In genomic region chr5:92508853-92509252, GRCm38 (mm10) we compare ENCODE assay signal across 26 mouse cellular contexts. TPM values are rescaled to one million over a fixed set of nuclear protein-coding genes. Genes with fewer than 3 reads are reported as not detected.
DNase-seq lines count a peak whose midpoint lies in the region; TF ChIP-seq lines count a peak whose summit lies in the region.
"Had no signal": no experiment of that assay in that cellular context is flagged by ENCODE, and none has a peak within 500 bp of the region (broad histone marks: within the 10 kb centered on the region; RNA-seq: fewer than 3 reads in every experiment).

No protein-coding gene starts in this region.

- TF ChIP-seq RAD21 in MEL (IDR thresholded peaks at IDR 0.05; ENCODE audit: low read depth, low read length): no peak

- peak; percentile 2 for DNase-seq in lung, adult 2 months
- DNase-seq in lung, postnatal 25 days (ENCODE audit: low spot score): no peak
- peak; percentile 76 for DNase-seq in MEL (ENCODE audit: low read depth, low spot score)
- DNase-seq in splenic B cell, adult 2 months (ENCODE audit: low read depth, low spot score): peak; percentile 71
- DNase-seq in ovary, postnatal 36 days (ENCODE audit: low spot score): no peak
- no peak for DNase-seq in hindbrain, embryonic 10.5 days (ENCODE audit: low spot score)
- DNase-seq: adrenal gland, postnatal 14 days; cerebellum, adult 11-12 months; cerebellum, postnatal 14 days; embryo, embryonic 11 days; kidney, adult 8-10 months; kidney, postnatal 4 days had no signal

- no peaks in the 10 kb centered on the region for H3K27me3 ChIP-seq in MEL (ENCODE audit: control insufficient read depth in 1 of 2, insufficient read depth in 2 of 2, low read length in 2 of 2)
- H3K27me3 ChIP-seq in splenic B cell, adult 2 months (ENCODE audit: control insufficient read depth, insufficient read depth, low read length, poor library complexity, severe bottlenecking): no peaks in the 10 kb centered on the region
- H3K27me3 ChIP-seq in hindbrain, embryonic 10.5 days (ENCODE audit: insufficient read depth, poor library complexity, severe bottlenecking): no peaks in the 10 kb centered on the region
- H3K27me3 ChIP-seq: forebrain, embryonic 15.5 days; limb, embryonic 13.5 days; neural tube, embryonic 12.5 days had no signal

- 68% methylated on average over 5 of the region's 5 CpGs for WGBS in lung, adult 2 months
- WGBS in macrophage (ENCODE audit: missing documents): 3% methylated on average over 5 of the region's 5 CpGs
- 92% methylated on average over 5 of the region's 5 CpGs for WGBS in hindbrain, embryonic 10.5 days

- no peak overlapping the region for H3K4me3 ChIP-seq in lung, adult 2 months (replicated peaks; ENCODE audit: extremely low read depth, low read depth, low read length)
- H3K4me3 ChIP-seq in MEL (ENCODE audit: control insufficient read depth in 1 of 2, insufficient read depth in 1 of 2, low read depth in 2 of 2, low read length in 2 of 2): 0 out of 4 replicates have a peak overlapping the region, but pooled peaks of 1 of the 2 experiments have one; percentile 11
- no peak overlapping the region; the same call in 1 of the 2 replicates for H3K4me3 ChIP-seq in macrophage (ENCODE audit: inconsistent target)
- H3K4me3 ChIP-seq in hindbrain, embryonic 10.5 days: no peak overlapping the region
- H3K4me3 ChIP-seq: forebrain, embryonic 15.5 days; heart, embryonic 10.5 days; limb, embryonic 13.5 days; neural tube, embryonic 12.5 days had no signal

- 0 out of 2 replicates have a peak overlapping the region, but pooled peaks have one; percentile 24 for H3K27ac ChIP-seq in MEL (ENCODE audit: control insufficient read depth, low read depth, low read length)
- peak overlapping the region; percentile 69 for H3K27ac ChIP-seq in macrophage
- H3K27ac ChIP-seq in hindbrain, embryonic 10.5 days: no peak overlapping the region
- H3K27ac ChIP-seq: forebrain, embryonic 15.5 days; heart, embryonic 10.5 days; hindbrain, embryonic 14.5 days; limb, embryonic 13.5 days; liver, embryonic 14.5 days; neural tube, embryonic 12.5 days; stomach, postnatal 0 days had no signal

- TF ChIP-seq EP300 in MEL (IDR thresholded peaks at IDR 0.05; ENCODE audit: low read depth in 1 of 2, low read length in 2 of 2): peak; percentile 34 to 70; a peak in 2 of 4 replicates

- peak overlapping the region; percentile 26; the same call in 1 of the 2 replicates for H3K9ac ChIP-seq in MEL (ENCODE audit: control insufficient read depth, low read depth, low read length, poor library complexity, severe bottlenecking)
- H3K9ac ChIP-seq: forebrain, embryonic 15.5 days; hindbrain, embryonic 14.5 days; limb, embryonic 13.5 days; liver, embryonic 14.5 days; neural tube, embryonic 12.5 days had no signal

- no peak for TF ChIP-seq CTCF in lung, adult 2 months (IDR thresholded peaks at IDR 0.05; ENCODE audit: insufficient read depth, low read length)
- no peak for TF ChIP-seq CTCF in MEL (IDR thresholded peaks at IDR 0.05 in 2 of 3, conservative IDR thresholded peaks at IDR 0.05 in 1 of 3; ENCODE audit: control insufficient read depth in 1 of 3, insufficient read depth in 1 of 3, low read depth in 2 of 3, low read length in 3 of 3, poor library complexity in 1 of 3, severe bottlenecking in 1 of 3)

- peaks cover 10% of the 10 kb centered on the region for H3K79me2 ChIP-seq in MEL (ENCODE audit: control insufficient read depth, insufficient read depth, low read length, poor library complexity)
- H3K79me2 ChIP-seq in macrophage (ENCODE audit: inconsistent target): peaks cover 12% of the 10 kb centered on the region

- H3K4me1 ChIP-seq in lung, adult 2 months (ENCODE audit: control insufficient read depth, insufficient read depth, low read length): peaks cover 12% of the 10 kb centered on the region
- peaks cover 2 to 9% of the 10 kb centered on the region in 2 experiments for H3K4me1 ChIP-seq in MEL (ENCODE audit: control insufficient read depth in 1 of 2, insufficient read depth in 2 of 2, low read length in 2 of 2)
- peaks cover 19% of the 10 kb centered on the region for H3K4me1 ChIP-seq in hindbrain, embryonic 10.5 days (replicated peaks)

- no peaks in the 10 kb centered on the region for H3K9me3 ChIP-seq in MEL (replicated peaks; ENCODE audit: insufficient read depth, low read length)
- H3K9me3 ChIP-seq in hindbrain, embryonic 10.5 days: 0 out of 2 replicates have a peak, but pooled peaks cover 2% of the 10 kb centered on the region
- H3K9me3 ChIP-seq: forebrain, embryonic 15.5 days; heart, embryonic 10.5 days; limb, embryonic 13.5 days; neural tube, embryonic 12.5 days had no signal

- H3K36me3 ChIP-seq in MEL (ENCODE audit: control insufficient read depth in 1 of 2, insufficient read depth in 2 of 2, low read length in 2 of 2) (peaks cover 0 to 10% of the 10 kb centered on the region in 2 experiments; a peak in 2 of 4 replicates), macrophage (ENCODE audit: inconsistent target) (no peaks in the 10 kb centered on the region)
- no peaks in the 10 kb centered on the region for H3K36me3 ChIP-seq in splenic B cell, adult 2 months (ENCODE audit: control insufficient read depth, insufficient read depth, low read length, poor library complexity, severe bottlenecking)
- no peaks in the 10 kb centered on the region for H3K36me3 ChIP-seq in hindbrain, embryonic 10.5 days
- H3K36me3 ChIP-seq: forebrain, embryonic 15.5 days; heart, embryonic 10.5 days; limb, embryonic 13.5 days; neural tube, embryonic 12.5 days had no signal

- TF ChIP-seq POLR2A in lung, adult 2 months (IDR thresholded peaks at IDR 0.05; ENCODE audit: borderline replicate concordance, extremely low read depth, low read depth, low read length): no peak
- no peak for TF ChIP-seq POLR2A in MEL (IDR thresholded peaks at IDR 0.05; ENCODE audit: control insufficient read depth in 1 of 2, insufficient read depth in 1 of 2, low read depth in 1 of 2, low read length in 2 of 2, poor library complexity in 1 of 2)

TF ChIP-seq in MEL, 35 proteins besides CTCF, POLR2A, EP300 and RAD21 (continues in another document):
- no peak for TF ChIP-seq UBTF (IDR thresholded peaks at IDR 0.05; ENCODE audit: borderline replicate concordance, insufficient read depth, low read depth, low read length)
- no peak for TF ChIP-seq CHD1 (IDR thresholded peaks at IDR 0.05; ENCODE audit: low read depth, low read length)
- TF ChIP-seq SIN3A (IDR thresholded peaks at IDR 0.05; ENCODE audit: low read length): peak; percentile 96
- peak; percentile 85 for TF ChIP-seq MYC (IDR thresholded peaks at IDR 0.05; ENCODE audit: low read depth, low read length)
- no peak for TF ChIP-seq E2F4 (IDR thresholded peaks at IDR 0.05; ENCODE audit: borderline replicate concordance, low read depth, low read length)
- TF ChIP-seq ZC3H11A (IDR thresholded peaks at IDR 0.05; ENCODE audit: low read depth, low read length): no peak
- TF ChIP-seq MAZ (IDR thresholded peaks at IDR 0.05; ENCODE audit: low read depth, low read length): no peak
- TF ChIP-seq ELF1 (IDR thresholded peaks at IDR 0.05; ENCODE audit: low read depth, low read length): peak; percentile 52
- TF ChIP-seq NELFE (IDR thresholded peaks at IDR 0.05; ENCODE audit: low read depth, low read length): no peak
- TF ChIP-seq GATA1 (IDR thresholded peaks at IDR 0.05; ENCODE audit: low read depth, low read length): 0 out of 2 replicates have a peak, but pooled peaks have one; percentile 12
- TF ChIP-seq ZNF384 (IDR thresholded peaks at IDR 0.05; ENCODE audit: low read depth, low read length): peak; percentile 100
- TF ChIP-seq USF2 (IDR thresholded peaks at IDR 0.05; ENCODE audit: borderline replicate concordance in 1 of 2, insufficient read depth in 1 of 2, low read depth in 1 of 2, low read length in 2 of 2): no peak
- TF ChIP-seq JUND (IDR thresholded peaks at IDR 0.05; ENCODE audit: low read depth, low read length): peak; percentile 51; the same call in 1 of the 2 replicates
- TF ChIP-seq MEF2A (IDR thresholded peaks at IDR 0.05; ENCODE audit: extremely low read depth, insufficient replicate concordance, low read depth, low read length, poor library complexity, severe bottlenecking): no peak
- no peak for TF ChIP-seq ZMIZ1 (IDR thresholded peaks at IDR 0.05; ENCODE audit: low read depth, low read length)
- TF ChIP-seq MXI1 (IDR thresholded peaks at IDR 0.05; ENCODE audit: low read depth, low read length): peak; percentile 38; the same call in 1 of the 2 replicates
- peak; percentile 83 for TF ChIP-seq ZKSCAN1 (IDR thresholded peaks at IDR 0.05; ENCODE audit: low read depth, low read length)
- peak; percentile 70 for TF ChIP-seq RCOR1 (IDR thresholded peaks at IDR 0.05; ENCODE audit: low read depth, low read length)
- no peak for TF ChIP-seq KAT2A (conservative IDR thresholded peaks at IDR 0.05; ENCODE audit: low read depth, low read length)
- TF ChIP-seq TBP (IDR thresholded peaks at IDR 0.05; ENCODE audit: low read depth, low read length): no peak
- no peak for TF ChIP-seq POLR2AphosphoS2 (IDR thresholded peaks at IDR 0.05; ENCODE audit: low read length)
- TF ChIP-seq TAL1 (IDR thresholded peaks at IDR 0.05; ENCODE audit: low read length): no peak
- peak; percentile 32; the same call in 1 of the 2 replicates for TF ChIP-seq BHLHE40 (IDR thresholded peaks at IDR 0.05; ENCODE audit: borderline replicate concordance, low read depth, low read length)

RNA-seq across cellular contexts. Expression of gene Scarb2, which starts 2.2 kb away (rescaled TPM):
- 55.1 and 59.1 TPM in 2 replicates for polyA plus RNA-seq in lung, adult 2 months (2012; rRNA removed)
- total RNA-seq in MEL (2012; rRNA removed): 14.7 and 16.5 TPM in 2 replicates
- polyA plus RNA-seq in MEL (2012; ENCODE audit: insufficient read depth in 1 of 2, insufficient read length in 2 of 2, low read depth in 1 of 2, low replicate concordance in 2 of 2, missing spikeins in 1 of 2) (10 to 100 TPM in 1 of 2 experiments, not detected in 1; 13.6 TPM), macrophage (2018) (93.3 to 161 TPM (median 147 TPM) in 3 replicates)
- total RNA-seq in macrophage (2018; cell fraction: chromatin; rRNA removed): 10 to 100 TPM; 30.0 to 78.9 (median 60.9) TPM
- 100 to 1,000 TPM in 16 of 26 experiments, 10 to 100 TPM in 10; 59.4 to 206 (median 108) TPM for total RNA-seq in macrophage (2018; cell fraction: cytosol; rRNA removed)
- 100 to 1,000 TPM in 25 of 26 experiments, 10 to 100 TPM in 1; 84.3 to 218 (median 151) TPM for total RNA-seq in macrophage (2018; cell fraction: nucleus; rRNA removed)
- 9.2 and 11.8 TPM in 2 replicates for polyA plus RNA-seq in hindbrain, embryonic 10.5 days (2016; fragmentation: Nextera tagmentation; extraction: Ambion mirVana)

RNA-seq across cellular contexts. Expression of gene Fam47e, which starts 46.0 kb away (rescaled TPM):
- 6.2 and 9.1 TPM in 2 replicates for polyA plus RNA-seq in lung, adult 2 months (2012; rRNA removed)
- not detected in 2 replicates for total RNA-seq in MEL (2012; rRNA removed)
- not detected for polyA plus RNA-seq in MEL (2012; ENCODE audit: insufficient read depth in 1 of 2, insufficient read length in 2 of 2, low read depth in 1 of 2, low replicate concordance in 2 of 2, missing spikeins in 1 of 2)
- total RNA-seq in macrophage (2018; cell fraction: chromatin; rRNA removed): not detected
- total RNA-seq in macrophage (2018; cell fraction: cytosol; rRNA removed): not detected
- not detected for total RNA-seq in macrophage (2018; cell fraction: nucleus; rRNA removed)
- polyA plus RNA-seq in macrophage (2018): not detected in 3 replicates
- 0.86 TPM in 1 of 2 replicates, not detected in the other for polyA plus RNA-seq in hindbrain, embryonic 10.5 days (2016; fragmentation: Nextera tagmentation; extraction: Ambion mirVana)
- total RNA-seq: adrenal gland, postnatal 14 days; gastrocnemius, adult 18-20 months; gastrocnemius, postnatal 4 days had no signal
- polyA plus RNA-seq: activated CD4-positive, CD25-positive, alpha-beta regulatory T cell, adult 4 months; heart, embryonic 10.5 days; heart, postnatal 0 days; intestine, embryonic 14.5 days; limb, embryonic 13.5 days; midbrain, embryonic 11.5 days; neural tube, embryonic 12.5 days had no signal

Comparison
In these comparisons a context has a peak if more than half of its experiments do, and no peak if none do; other contexts are left out.
1. DNase-seq: peak in lung, adult 2 months (single experiment), MEL (single experiment) and splenic B cell, adult 2 months (single experiment); none in lung, postnatal 25 days (single experiment), ovary, postnatal 36 days (single experiment) and hindbrain, embryonic 10.5 days (single experiment).